Mouse (Mus musculus): ENCODE measurements at regions not wholly inside any gene's neighbourhood (a gene's known extent, or its start where the extent isn't known, plus 50 kb on each side); places are given as distances from the start of the nearest gene placed in this dataset.

GRCm38 (mm10) chr7:138129701-138130100, 267.8 kb downstream of the Tcerg1l start:
- TF ChIP-seq POLR2A (IDR thresholded peaks at IDR 0.05; ENCODE audit: insufficient read depth, low read depth, low read length) (no peak), CTCF (IDR thresholded peaks at IDR 0.05; ENCODE audit: insufficient read depth, low read depth, low read length) (no peak)
